Mouse (Mus musculus): ENCODE data around the gene Hist3h2a. TPM values are rescaled to one million over a fixed set of nuclear protein-coding genes. Genes with fewer than 3 reads are reported as not detected.

Gene Hist3h2a
- polyA plus RNA-seq, 1 experiment from 2014 or later = 19.4 TPM

Small RNA genes within 50 kb of the gene (microRNA-seq; reads per million reads assigned to microRNA genes)
- not detected for gene Gm44313

Other genes starting within 250 kb of the Hist3h2a start
- gene Olfr318, start 230.7 kb upstream of the Hist3h2a start, polyA plus RNA-seq (2016; fragmentation: Nextera tagmentation; extraction: Ambion mirVana) = not detected in 2 replicates
- not detected in 2 replicates for gene Olfr317, start 215.5 kb upstream of the Hist3h2a start, polyA plus RNA-seq (2016; fragmentation: Nextera tagmentation; extraction: Ambion mirVana)
- gene Olfr316, start 202.0 kb upstream of the Hist3h2a start, polyA plus RNA-seq (2016; fragmentation: Nextera tagmentation; extraction: Ambion mirVana) = not detected in 2 replicates
- not detected in 2 replicates for gene Olfr315, start 181.5 kb upstream of the Hist3h2a start, polyA plus RNA-seq (2016; fragmentation: Nextera tagmentation; extraction: Ambion mirVana)
- not detected in 2 replicates for gene Olfr314, start 171.7 kb upstream of the Hist3h2a start, polyA plus RNA-seq (2016; fragmentation: Nextera tagmentation; extraction: Ambion mirVana)
- 1.0 and 1.9 TPM in 2 replicates for gene Fam183b, start 152.7 kb upstream of the Hist3h2a start, polyA plus RNA-seq (2016; fragmentation: Nextera tagmentation; extraction: Ambion mirVana)
- not detected in 2 replicates for gene Olfr313, start 139.7 kb upstream of the Hist3h2a start, polyA plus RNA-seq (2016; fragmentation: Nextera tagmentation; extraction: Ambion mirVana)
- gene Olfr312, start 125.4 kb upstream of the Hist3h2a start, polyA plus RNA-seq (2016; fragmentation: Nextera tagmentation; extraction: Ambion mirVana) = not detected in 2 replicates
- gene Olfr311, start 115.4 kb upstream of the Hist3h2a start, polyA plus RNA-seq (2016; fragmentation: Nextera tagmentation; extraction: Ambion mirVana) = not detected in 2 replicates
- 8.9 and 9.3 TPM in 2 replicates for gene Gm12258, start 107.5 kb upstream of the Hist3h2a start, polyA plus RNA-seq (2016; fragmentation: Nextera tagmentation; extraction: Ambion mirVana)
- 9.3 and 9.4 TPM in 2 replicates for gene 2810021J22Rik, start 87.5 kb upstream of the Hist3h2a start, polyA plus RNA-seq (2016; fragmentation: Nextera tagmentation; extraction: Ambion mirVana)
- 5.8 and 6.4 TPM in 2 replicates for gene Zfp39, start 50.5 kb upstream of the Hist3h2a start, polyA plus RNA-seq (2016; fragmentation: Nextera tagmentation; extraction: Ambion mirVana)
- 0.05 TPM in 1 of 2 replicates, not detected in the other for gene Btnl10, start 36.8 kb upstream of the Hist3h2a start, polyA plus RNA-seq (2016; fragmentation: Nextera tagmentation; extraction: Ambion mirVana)
- 265 and 273 TPM in 2 replicates for gene Rnf187, start 15.8 kb upstream of the Hist3h2a start, polyA plus RNA-seq (2016; fragmentation: Nextera tagmentation; extraction: Ambion mirVana)
- gene Hist3h2ba, start 5.8 kb upstream of the Hist3h2a start, polyA plus RNA-seq (2016; fragmentation: Nextera tagmentation; extraction: Ambion mirVana) = 22.7 and 36.5 TPM in 2 replicates
- gene Trim17, start within 50 bp of the Hist3h2a start, polyA plus RNA-seq (2016; fragmentation: Nextera tagmentation; extraction: Ambion mirVana) = 0.19 and 0.31 TPM in 2 replicates
- 18.5 and 19.6 TPM in 2 replicates for gene Trim11, start 23.4 kb downstream of the Hist3h2a start, polyA plus RNA-seq (2016; fragmentation: Nextera tagmentation; extraction: Ambion mirVana)
- gene Obscn, start 181.7 kb downstream of the Hist3h2a start, polyA plus RNA-seq (2016; fragmentation: Nextera tagmentation; extraction: Ambion mirVana) = 0.01 TPM in 1 of 2 replicates, not detected in the other
- gene Iba57, start 209.1 kb downstream of the Hist3h2a start, polyA plus RNA-seq (2016; fragmentation: Nextera tagmentation; extraction: Ambion mirVana) = 5.2 and 6.1 TPM in 2 replicates
- gene Gjc2, start 228.5 kb downstream of the Hist3h2a start, polyA plus RNA-seq (2016; fragmentation: Nextera tagmentation; extraction: Ambion mirVana) = not detected in 2 replicates
- gene Guk1, start 237.5 kb downstream of the Hist3h2a start, polyA plus RNA-seq (2016; fragmentation: Nextera tagmentation; extraction: Ambion mirVana) = 129 and 135 TPM in 2 replicates
- 123 and 130 TPM in 2 replicates for gene Mrpl55, start 247.8 kb downstream of the Hist3h2a start, polyA plus RNA-seq (2016; fragmentation: Nextera tagmentation; extraction: Ambion mirVana)